Mouse (Mus musculus): Measurements from ENCODE around the gene Xpnpep1. TPM values are rescaled to one million over a fixed set of nuclear protein-coding genes. Genes with fewer than 3 reads are reported as not detected.
A peak's percentile ranks its signal among the peaks of the same experiment; 100 is the strongest.

Xpnpep1 gene
- polyA plus RNA-seq, 1 experiment from 2014 or later = 167 TPM

GRCm38 (mm10) chr19:53043423-53044125, 3.6 kb upstream of the Xpnpep1 start:
- no peak for ATAC-seq (ENCODE audit: borderline replicate concordance, extremely low read depth, low FRiP score, low TSS enrichment)
- Histone ChIP-seq H3K27me3 (no peaks in the 10 kb centered on the region), H3K4me2 (no peak overlapping the region), H3K4me1 (peaks cover 39% of the 10 kb centered on the region), H3K9me3 (no peaks in the 10 kb centered on the region), H3K36me3 (no peaks in the 10 kb centered on the region), H3K9ac (no peak overlapping the region), H3K4me3 (no peak overlapping the region), H3K27ac (peak overlapping the region; percentile 82)
- 43% methylated on average over 13 of the region's 13 CpGs for WGBS

- WGBS = 74% methylated on average over 4 of the region's 4 CpGs
Measured at GRCm38 (mm10) chr19:53041570-53041969, 1.6 kb upstream of the Xpnpep1 start.

GRCm38 (mm10) chr19:53041133-53041510, 1.1 kb upstream of the Xpnpep1 start:
- ATAC-seq (ENCODE audit: borderline replicate concordance, extremely low read depth, low FRiP score, low TSS enrichment) = no peak
- Histone ChIP-seq H3K36me3 (no peaks in the 10 kb centered on the region), H3K4me1 (peaks cover 43% of the 10 kb centered on the region), H3K9ac (no peak overlapping the region), H3K27ac (no peak overlapping the region), H3K9me3 (no peaks in the 10 kb centered on the region), H3K27me3 (no peaks in the 10 kb centered on the region), H3K4me3 (no peak overlapping the region), H3K4me2 (no peak overlapping the region)
- WGBS = 55% methylated on average over 5 of the region's 5 CpGs

More at GRCm38 (mm10) chr19:53041570-53041969, 1.6 kb upstream of the Xpnpep1 start:
- Histone ChIP-seq H3K36me3 (no peaks in the 10 kb centered on the region), H3K4me1 (peaks cover 43% of the 10 kb centered on the region), H3K9me3 (no peaks in the 10 kb centered on the region), H3K9ac (no peak overlapping the region), H3K4me2 (no peak overlapping the region), H3K4me3 (no peak overlapping the region), H3K27ac (no peak overlapping the region), H3K27me3 (no peaks in the 10 kb centered on the region)
- no peak for ATAC-seq (ENCODE audit: borderline replicate concordance, extremely low read depth, low FRiP score, low TSS enrichment)

GRCm38 (mm10) chr19:53039090-53039489, 924 bp downstream of the Xpnpep1 start:
- H3K36me3 ChIP-seq = no peaks in the 10 kb centered on the region
- 37% methylated on average over 11 of the region's 11 CpGs for WGBS
- peak overlapping the region; percentile 93 for H3K4me3 ChIP-seq
- peak overlapping the region; percentile 62 for H3K4me2 ChIP-seq
- H3K27ac ChIP-seq = peak overlapping the region; percentile 91
- ATAC-seq (ENCODE audit: borderline replicate concordance, extremely low read depth, low FRiP score, low TSS enrichment) = no peak
- peaks cover 39% of the 10 kb centered on the region for H3K4me1 ChIP-seq
- peak overlapping the region; percentile 39 for H3K9ac ChIP-seq
- no peaks in the 10 kb centered on the region for H3K27me3 ChIP-seq
- H3K9me3 ChIP-seq = no peaks in the 10 kb centered on the region

GRCm38 (mm10) chr19:53038435-53038938, 1.5 kb downstream of the Xpnpep1 start:
- Histone ChIP-seq H3K4me3 (peak overlapping the region; percentile 93), H3K4me2 (peak overlapping the region; percentile 62), H3K4me1 (peaks cover 35% of the 10 kb centered on the region), H3K27me3 (no peaks in the 10 kb centered on the region), H3K27ac (peak overlapping the region; percentile 91), H3K9me3 (no peaks in the 10 kb centered on the region), H3K9ac (peak overlapping the region; percentile 92), H3K36me3 (no peaks in the 10 kb centered on the region)
- ATAC-seq (ENCODE audit: borderline replicate concordance, extremely low read depth, low FRiP score, low TSS enrichment) = peak; percentile 98
- 0% methylated on average over 39 of the region's 39 CpGs for WGBS

GRCm38 (mm10) chr19:53037925-53038419, 2.0 kb downstream of the Xpnpep1 start:
- Histone ChIP-seq H3K9ac (peak overlapping the region; percentile 92), H3K27ac (peak overlapping the region; percentile 88), H3K36me3 (no peaks in the 10 kb centered on the region), H3K27me3 (no peaks in the 10 kb centered on the region), H3K4me3 (peak overlapping the region; percentile 93), H3K9me3 (no peaks in the 10 kb centered on the region), H3K4me2 (peak overlapping the region; percentile 62), H3K4me1 (peaks cover 34% of the 10 kb centered on the region)
- under 1% methylated on average over 26 of the region's 28 CpGs for WGBS
- no peak; the same call in 1 of the 2 replicates for ATAC-seq (ENCODE audit: borderline replicate concordance, extremely low read depth, low FRiP score, low TSS enrichment)

- no peak overlapping the region for H3K4me3 ChIP-seq
- H3K4me2 ChIP-seq = no peak overlapping the region
- H3K27me3 ChIP-seq = no peaks in the 10 kb centered on the region
- no peak overlapping the region for H3K27ac ChIP-seq
- 83% methylated on average over 10 of the region's 10 CpGs for WGBS
- ATAC-seq (ENCODE audit: borderline replicate concordance, extremely low read depth, low FRiP score, low TSS enrichment) = no peak
- no peaks in the 10 kb centered on the region for H3K9me3 ChIP-seq
- H3K9ac ChIP-seq = no peak overlapping the region
- H3K4me1 ChIP-seq = peaks cover 14% of the 10 kb centered on the region
- H3K36me3 ChIP-seq = peaks cover 20% of the 10 kb centered on the region; the same call in 1 of the 2 replicates
Measured at GRCm38 (mm10) chr19:53033159-53033943, 6.7 kb downstream of the Xpnpep1 start.

- Histone ChIP-seq H3K36me3 (peaks cover 23% of the 10 kb centered on the region; the same call in 1 of the 2 replicates), H3K27me3 (no peaks in the 10 kb centered on the region), H3K27ac (no peak overlapping the region), H3K4me1 (peaks cover 12% of the 10 kb centered on the region), H3K9ac (no peak overlapping the region), H3K9me3 (no peaks in the 10 kb centered on the region), H3K4me3 (no peak overlapping the region), H3K4me2 (no peak overlapping the region)
- ATAC-seq (ENCODE audit: borderline replicate concordance, extremely low read depth, low FRiP score, low TSS enrichment) = no peak
- 59% methylated on average over 3 of the region's 3 CpGs for WGBS
Measured at GRCm38 (mm10) chr19:53032647-53033046, 7.4 kb downstream of the Xpnpep1 start.

GRCm38 (mm10) chr19:53031957-53032371, 8.1 kb downstream of the Xpnpep1 start:
- WGBS = 38% methylated on average over 7 of the region's 8 CpGs
- Histone ChIP-seq H3K4me2 (no peak overlapping the region), H3K4me3 (no peak overlapping the region), H3K9me3 (no peaks in the 10 kb centered on the region), H3K27me3 (no peaks in the 10 kb centered on the region), H3K4me1 (peaks cover 5% of the 10 kb centered on the region; the same call in 1 of the 2 replicates), H3K36me3 (peaks cover 28% of the 10 kb centered on the region; the same call in 1 of the 2 replicates), H3K9ac (no peak overlapping the region), H3K27ac (no peak overlapping the region)
- ATAC-seq (ENCODE audit: borderline replicate concordance, extremely low read depth, low FRiP score, low TSS enrichment) = peak; percentile 37; the same call in 1 of the 2 replicates

- H3K9ac ChIP-seq = no peak overlapping the region
- ATAC-seq (ENCODE audit: borderline replicate concordance, extremely low read depth, low FRiP score, low TSS enrichment) = no peak
- H3K4me3 ChIP-seq = no peak overlapping the region
- peaks cover 37% of the 10 kb centered on the region for H3K36me3 ChIP-seq
- H3K4me1 ChIP-seq = 0 out of 2 replicates have a peak, but pooled peaks cover 3% of the 10 kb centered on the region
- H3K27me3 ChIP-seq = no peaks in the 10 kb centered on the region
- H3K4me2 ChIP-seq = no peak overlapping the region
- no peak overlapping the region for H3K27ac ChIP-seq
- 96% methylated on average over 6 of the region's 6 CpGs for WGBS
- no peaks in the 10 kb centered on the region for H3K9me3 ChIP-seq
Measured at GRCm38 (mm10) chr19:53030279-53030678, 9.7 kb downstream of the Xpnpep1 start.

- no peak overlapping the region for H3K4me3 ChIP-seq
- ATAC-seq (ENCODE audit: borderline replicate concordance, extremely low read depth, low FRiP score, low TSS enrichment) = no peak
- no peak overlapping the region for H3K4me2 ChIP-seq
- 0 out of 2 replicates have a peak, but pooled peaks cover 3% of the 10 kb centered on the region for H3K4me1 ChIP-seq
- H3K27me3 ChIP-seq = no peaks in the 10 kb centered on the region
- no peak overlapping the region for H3K27ac ChIP-seq
- no peak overlapping the region for H3K9ac ChIP-seq
- H3K9me3 ChIP-seq = no peaks in the 10 kb centered on the region
- peaks cover 43% of the 10 kb centered on the region for H3K36me3 ChIP-seq
- WGBS = 94% methylated on average over 5 of the region's 5 CpGs
Measured at GRCm38 (mm10) chr19:53029686-53030085, 10.3 kb downstream of the Xpnpep1 start.
